Mouse (Mus musculus): ENCODE data around the gene Grrp1.

- no peak for TF ChIP-seq CTCF (IDR thresholded peaks at IDR 0.05; ENCODE audit: insufficient read depth, low read depth, low read length)
- no peak for TF ChIP-seq POLR2A (IDR thresholded peaks at IDR 0.05; ENCODE audit: insufficient read depth, low read depth, low read length)
Measured at GRCm38 (mm10) chr4:134246256-134246655, 7.7 kb downstream of the Grrp1 start.
